Mouse (Mus musculus): ENCODE measurements around the gene Col11a2. TPM values are rescaled to one million over a fixed set of nuclear protein-coding genes. Genes with fewer than 3 reads are reported as not detected.

The Col11a2 gene
- polyA plus RNA-seq, 1 experiment from 2014 or later, result 1.4 TPM

GRCm38 (mm10) chr17:34035517-34035916 lies 3.7 kb upstream of the Col11a2 start:
- Histone ChIP-seq H3K27ac (ENCODE audit: low read depth, low read length) (no peak overlapping the region), H3K4me2 (no peak overlapping the region), H3K27me3 (ENCODE audit: control insufficient read depth, insufficient read depth, low read length) (no peaks in the 10 kb centered on the region), H3K9me3 (ENCODE audit: control insufficient read depth, low read length) (no peaks in the 10 kb centered on the region), H3K4me1 (ENCODE audit: control insufficient read depth, insufficient read depth, low read length) (peaks cover 38% of the 10 kb centered on the region), H3K36me3 (ENCODE audit: control insufficient read depth, insufficient read depth, low read length) (peaks cover 18% of the 10 kb centered on the region), H3K4me3 (ENCODE audit: low read depth, low read length) (no peak overlapping the region), H3K9ac (ENCODE audit: low read length) (no peak overlapping the region)
- ATAC-seq (ENCODE audit: low FRiP score) (no peak), DNase-seq (ENCODE audit: low spot score, missing footprints) (no peak)
- 94% methylated on average over 9 of the region's 9 CpGs for WGBS

DNA sequence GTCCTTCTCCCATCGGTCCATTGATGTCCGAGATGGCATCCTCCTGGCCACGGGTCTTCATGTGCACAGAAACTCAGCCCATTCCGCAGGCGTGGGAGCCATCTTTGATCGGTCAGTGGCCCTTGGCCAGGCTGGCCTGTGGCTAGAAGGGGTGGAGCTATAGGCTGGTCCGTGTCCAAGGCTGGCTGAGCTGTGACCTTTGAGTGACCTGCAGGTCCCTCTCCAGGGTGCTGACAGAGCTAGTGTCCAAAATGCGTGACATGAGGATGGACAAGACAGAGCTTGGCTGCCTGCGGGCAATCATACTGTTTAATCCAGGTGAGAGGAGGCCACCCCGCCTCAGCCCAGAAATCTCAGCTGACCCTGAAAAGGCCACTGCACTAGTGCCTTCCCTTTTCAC lies 2.6 kb upstream of the Col11a2 start:
- Histone ChIP-seq H3K27me3 (ENCODE audit: control insufficient read depth, insufficient read depth, low read length) (no peaks in the 10 kb centered on the region), H3K9ac (ENCODE audit: low read length) (no peak overlapping the region), H3K9me3 (ENCODE audit: control insufficient read depth, low read length) (no peaks in the 10 kb centered on the region), H3K4me3 (ENCODE audit: low read depth, low read length) (no peak overlapping the region), H3K4me2 (no peak overlapping the region), H3K4me1 (ENCODE audit: control insufficient read depth, insufficient read depth, low read length) (peaks cover 39% of the 10 kb centered on the region), H3K36me3 (ENCODE audit: control insufficient read depth, insufficient read depth, low read length) (peaks cover 18% of the 10 kb centered on the region), H3K27ac (ENCODE audit: low read depth, low read length) (no peak overlapping the region)
- no peak for ATAC-seq (ENCODE audit: low FRiP score)
- no peak for DNase-seq (ENCODE audit: low spot score, missing footprints)
- WGBS, result 81% methylated on average over 10 of the region's 10 CpGs

GRCm38 (mm10) chr17:34037241-34037640 lies 2.0 kb upstream of the Col11a2 start:
- WGBS, result 92% methylated on average over 7 of the region's 7 CpGs
- DNase-seq (ENCODE audit: low spot score, missing footprints), result no peak
- peaks cover 18% of the 10 kb centered on the region for H3K36me3 ChIP-seq (ENCODE audit: control insufficient read depth, insufficient read depth, low read length)
- H3K4me2 ChIP-seq, result no peak overlapping the region
- H3K4me1 ChIP-seq (ENCODE audit: control insufficient read depth, insufficient read depth, low read length), result peaks cover 39% of the 10 kb centered on the region
- no peak overlapping the region for H3K9ac ChIP-seq (ENCODE audit: low read length)
- no peaks in the 10 kb centered on the region for H3K9me3 ChIP-seq (ENCODE audit: control insufficient read depth, low read length)
- H3K27me3 ChIP-seq (ENCODE audit: control insufficient read depth, insufficient read depth, low read length), result no peaks in the 10 kb centered on the region
- H3K27ac ChIP-seq (ENCODE audit: low read depth, low read length), result no peak overlapping the region
- no peak overlapping the region for H3K4me3 ChIP-seq (ENCODE audit: low read depth, low read length)
- no peak for ATAC-seq (ENCODE audit: low FRiP score)

GRCm38 (mm10) chr17:34038440-34038839 lies 797 bp upstream of the Col11a2 start:
- no peak overlapping the region for H3K27ac ChIP-seq (ENCODE audit: low read depth, low read length)
- peak overlapping the region; percentile 24 for H3K4me2 ChIP-seq
- H3K36me3 ChIP-seq (ENCODE audit: control insufficient read depth, insufficient read depth, low read length), result peaks cover 18% of the 10 kb centered on the region
- WGBS, result 17% methylated on average over 20 of the region's 21 CpGs
- H3K9me3 ChIP-seq (ENCODE audit: control insufficient read depth, low read length), result no peaks in the 10 kb centered on the region
- ATAC-seq (ENCODE audit: low FRiP score), result peak; percentile 47; the same call in 1 of the 2 replicates
- DNase-seq (ENCODE audit: low spot score, missing footprints), result peak; percentile 80
- H3K9ac ChIP-seq (ENCODE audit: low read length), result peak overlapping the region; percentile 36; the same call in 1 of the 2 replicates
- peaks cover 28% of the 10 kb centered on the region for H3K4me1 ChIP-seq (ENCODE audit: control insufficient read depth, insufficient read depth, low read length)
- no peak overlapping the region for H3K4me3 ChIP-seq (ENCODE audit: low read depth, low read length)
- H3K27me3 ChIP-seq (ENCODE audit: control insufficient read depth, insufficient read depth, low read length), result no peaks in the 10 kb centered on the region

DNA sequence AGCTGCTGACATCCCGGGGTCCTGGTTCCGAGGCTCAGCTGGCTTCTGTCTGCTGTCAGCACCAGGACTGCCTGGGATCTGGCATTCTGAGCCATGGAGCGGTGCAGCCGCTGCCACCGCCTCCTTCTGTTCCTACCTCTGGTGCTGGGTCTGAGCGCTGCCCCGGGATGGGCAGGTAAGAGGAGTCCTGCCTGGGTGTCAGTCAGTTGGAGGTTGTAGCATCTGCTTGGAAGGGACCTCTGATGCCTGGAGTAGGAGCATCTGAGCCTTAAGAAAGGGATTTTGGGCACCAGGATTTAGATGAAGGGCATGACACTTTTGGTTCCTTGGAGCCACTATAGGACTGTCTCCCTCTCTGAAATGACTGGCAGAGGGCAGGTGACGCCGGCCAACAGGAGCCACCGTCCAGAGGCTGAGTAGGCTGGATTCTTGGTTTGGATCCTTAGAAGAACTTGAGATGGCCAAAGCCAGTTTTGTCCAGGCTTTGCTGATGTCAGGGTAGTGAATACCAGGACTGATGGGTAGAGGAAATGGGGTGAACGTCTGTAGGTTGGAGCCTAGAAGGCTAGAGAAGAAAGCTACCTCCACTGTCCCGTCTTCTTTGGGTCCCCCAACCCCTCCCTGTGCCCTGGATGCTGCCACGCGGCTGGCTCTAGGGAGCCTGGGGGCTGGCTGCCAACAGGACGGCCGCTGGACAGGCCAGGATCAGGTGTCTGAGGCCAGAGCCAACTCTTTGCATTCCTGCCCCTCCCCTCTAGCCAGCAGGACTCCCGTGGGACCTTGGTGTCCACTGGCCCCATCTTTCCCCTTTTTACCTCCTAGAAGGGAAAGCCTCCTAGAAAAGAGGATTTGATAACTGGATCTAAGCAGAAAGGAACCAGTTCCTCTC lies 569 bp downstream of the Col11a2 start:
- ATAC-seq (ENCODE audit: low FRiP score) (peak; percentile 6; the same call in 1 of the 2 replicates), DNase-seq (ENCODE audit: low spot score, missing footprints) (peak; percentile 85)
- 26% methylated on average over 17 of the region's 17 CpGs for WGBS
- Histone ChIP-seq H3K4me3 (ENCODE audit: low read depth, low read length) (no peak overlapping the region), H3K9me3 (ENCODE audit: control insufficient read depth, low read length) (no peaks in the 10 kb centered on the region), H3K4me1 (ENCODE audit: control insufficient read depth, insufficient read depth, low read length) (peaks cover 27% of the 10 kb centered on the region), H3K27ac (ENCODE audit: low read depth, low read length) (no peak overlapping the region), H3K9ac (ENCODE audit: low read length) (no peak overlapping the region), H3K36me3 (ENCODE audit: control insufficient read depth, insufficient read depth, low read length) (peaks cover 15% of the 10 kb centered on the region), H3K27me3 (ENCODE audit: control insufficient read depth, insufficient read depth, low read length) (no peaks in the 10 kb centered on the region), H3K4me2 (peak overlapping the region; percentile 24)

- 79% methylated on average over 14 of the region's 14 CpGs for WGBS
- ATAC-seq (ENCODE audit: low FRiP score) (no peak), DNase-seq (ENCODE audit: low spot score, missing footprints) (no peak)
- Histone ChIP-seq H3K4me3 (ENCODE audit: low read depth, low read length) (no peak overlapping the region), H3K4me1 (ENCODE audit: control insufficient read depth, insufficient read depth, low read length) (peaks cover 1% of the 10 kb centered on the region; the same call in 1 of the 2 replicates), H3K9ac (ENCODE audit: low read length) (no peak overlapping the region), H3K36me3 (ENCODE audit: control insufficient read depth, insufficient read depth, low read length) (no peaks in the 10 kb centered on the region), H3K9me3 (ENCODE audit: control insufficient read depth, low read length) (no peaks in the 10 kb centered on the region), H3K4me2 (no peak overlapping the region), H3K27ac (ENCODE audit: low read depth, low read length) (no peak overlapping the region), H3K27me3 (ENCODE audit: control insufficient read depth, insufficient read depth, low read length) (no peaks in the 10 kb centered on the region)
These were observed 6.7 kb downstream of the Col11a2 start for GRCm38 (mm10) chr17:34045941-34046340.

DNA sequence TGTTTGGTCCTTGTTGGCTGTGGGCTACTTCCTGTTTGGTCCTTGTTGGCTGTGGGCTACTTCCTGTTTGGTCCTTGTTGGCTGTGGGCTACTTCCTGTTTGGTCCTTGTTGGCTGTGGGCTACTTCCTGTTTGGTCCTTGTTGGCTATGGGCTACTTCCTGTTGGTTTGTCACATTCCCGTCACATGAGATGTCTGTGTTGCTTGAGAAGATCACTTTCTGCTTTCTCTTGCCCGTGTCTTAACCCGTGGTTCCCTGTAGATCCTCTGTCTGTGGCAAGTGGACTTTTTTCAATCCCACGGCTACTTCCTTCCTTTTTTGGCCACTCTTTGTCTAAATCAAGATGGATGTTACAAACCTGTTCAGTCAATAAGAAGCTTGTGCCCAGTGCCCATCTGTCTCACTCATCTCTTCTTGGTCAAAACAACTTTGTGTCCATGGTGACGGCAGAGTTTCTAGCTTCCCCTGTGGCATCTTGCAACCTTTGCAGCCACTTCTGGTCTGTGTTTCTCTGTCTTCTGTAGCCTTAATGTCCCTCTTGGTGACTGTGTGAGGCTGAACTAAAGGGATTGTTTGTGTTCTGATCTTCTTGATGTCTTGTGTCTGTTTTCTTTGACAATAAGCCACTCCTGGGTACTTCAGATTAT lies 8.3 kb downstream of the Col11a2 start:
- no peak for ATAC-seq (ENCODE audit: low FRiP score)
- H3K36me3 ChIP-seq (ENCODE audit: control insufficient read depth, insufficient read depth, low read length), result no peaks in the 10 kb centered on the region
- no peak overlapping the region for H3K4me3 ChIP-seq (ENCODE audit: low read depth, low read length)
- DNase-seq (ENCODE audit: low spot score, missing footprints), result no peak
- WGBS, result 87% methylated on average over 5 of the region's 5 CpGs
- H3K27me3 ChIP-seq (ENCODE audit: control insufficient read depth, insufficient read depth, low read length), result no peaks in the 10 kb centered on the region
- H3K9me3 ChIP-seq (ENCODE audit: control insufficient read depth, low read length), result no peaks in the 10 kb centered on the region
- no peak overlapping the region for H3K27ac ChIP-seq (ENCODE audit: low read depth, low read length)
- H3K4me2 ChIP-seq, result no peak overlapping the region
- H3K4me1 ChIP-seq (ENCODE audit: control insufficient read depth, insufficient read depth, low read length), result no peaks in the 10 kb centered on the region
- no peak overlapping the region for H3K9ac ChIP-seq (ENCODE audit: low read length)

GRCm38 (mm10) chr17:34057224-34057623 lies 18.0 kb downstream of the Col11a2 start:
- 81% methylated on average over 7 of the region's 7 CpGs for WGBS
- Histone ChIP-seq H3K9ac (ENCODE audit: low read length) (no peak overlapping the region), H3K27me3 (ENCODE audit: control insufficient read depth, insufficient read depth, low read length) (no peaks in the 10 kb centered on the region), H3K9me3 (ENCODE audit: control insufficient read depth, low read length) (no peaks in the 10 kb centered on the region), H3K4me2 (no peak overlapping the region), H3K4me3 (ENCODE audit: low read depth, low read length) (no peak overlapping the region), H3K27ac (ENCODE audit: low read depth, low read length) (no peak overlapping the region), H3K36me3 (ENCODE audit: control insufficient read depth, insufficient read depth, low read length) (no peaks in the 10 kb centered on the region), H3K4me1 (ENCODE audit: control insufficient read depth, insufficient read depth, low read length) (no peaks in the 10 kb centered on the region)
- DNase-seq (ENCODE audit: low spot score, missing footprints) (no peak), ATAC-seq (ENCODE audit: low FRiP score) (no peak)

- Histone ChIP-seq H3K4me3 (ENCODE audit: low read depth, low read length) (no peak overlapping the region), H3K4me2 (no peak overlapping the region), H3K9me3 (ENCODE audit: control insufficient read depth, low read length) (no peaks in the 10 kb centered on the region), H3K36me3 (ENCODE audit: control insufficient read depth, insufficient read depth, low read length) (no peaks in the 10 kb centered on the region; the same call in 1 of the 2 replicates), H3K9ac (ENCODE audit: low read length) (no peak overlapping the region), H3K27ac (ENCODE audit: low read depth, low read length) (no peak overlapping the region), H3K4me1 (ENCODE audit: control insufficient read depth, insufficient read depth, low read length) (no peaks in the 10 kb centered on the region), H3K27me3 (ENCODE audit: control insufficient read depth, insufficient read depth, low read length) (no peaks in the 10 kb centered on the region)
- ATAC-seq (ENCODE audit: low FRiP score) (no peak), DNase-seq (ENCODE audit: low spot score, missing footprints) (no peak)
- WGBS, result 56% methylated on average over 3 of the region's 3 CpGs
These were observed 29.6 kb downstream of the Col11a2 start for GRCm38 (mm10) chr17:34068864-34069263.

All from midbrain, embryonic 11.5 days (tissue).